Mouse (Mus musculus) midbrain, embryonic 14.5 days (tissue): ENCODE results near the gene Pcgf2. TPM values are rescaled to one million over a fixed set of nuclear protein-coding genes. Genes with fewer than 3 reads are reported as not detected.
"Not testable (repeated sequence)": the region's sequence is repeated elsewhere in the genome, so short reads cannot be mapped to it uniquely, and the experiment has no call there.

Source experiments
- ATAC-seq: fragments of 200-750 bp; cut with Nextera tagmentation; 2 replicates; pipeline ENCODE4 v1.8.0; 2017; ENCODE audit warnings: moderate number of reproducible peaks, moderate library complexity; ENCODE audit not compliant: low FRiP score, low TSS enrichment
- DNase-seq: peaks from one replicate; pipeline ENCODE4 v3.0.0-alpha.2; 2015
- H3K27ac ChIP-seq: fragments of 300-500 bp; sonication (generic); replicated peaks from 2 replicates; pipeline ENCODE4 v1.5.1; 2014; ENCODE audit warnings: mild to moderate bottlenecking, low read depth, low read length, moderate library complexity
- H3K27me3 ChIP-seq: fragments of 300-500 bp; sonication (generic); 2 replicates; pipeline ENCODE4 v1.6.1; 2014; ENCODE audit warnings: low read length, control low read depth, mixed read lengths; ENCODE audit not compliant: control insufficient read depth, insufficient read depth
- H3K36me3 ChIP-seq: fragments of 300-500 bp; sonication (generic); 2 replicates; pipeline ENCODE4 v1.6.1; 2014; ENCODE audit warnings: low read length, control low read depth; ENCODE audit not compliant: control insufficient read depth, insufficient read depth
- H3K4me1 ChIP-seq: fragments of 300-500 bp; sonication (generic); 2 replicates; pipeline ENCODE4 v1.6.1; 2014; ENCODE audit warnings: mild to moderate bottlenecking, antibody characterized with exemption, low read length, control low read depth; ENCODE audit not compliant: control insufficient read depth, insufficient read depth
- H3K4me2 ChIP-seq: fragments of 300-500 bp; sonication (generic); 2 replicates; pipeline ENCODE4 v1.6.1; 2014; ENCODE audit warnings: mild to moderate bottlenecking, low read length, moderate library complexity
- H3K4me3 ChIP-seq: fragments of 300-500 bp; sonication (generic); replicated peaks from 2 replicates; pipeline ENCODE4 v1.5.1; 2014; ENCODE audit warnings: low read depth, low read length
- H3K9ac ChIP-seq: fragments of 300-500 bp; sonication (generic); replicated peaks from 2 replicates; pipeline ENCODE4 v1.6.1; 2014; ENCODE audit warnings: mild to moderate bottlenecking, low read length, moderate library complexity
- H3K9me3 ChIP-seq: fragments of 300-500 bp; sonication (generic); 2 replicates; pipeline ENCODE4 v1.6.1; 2016; ENCODE audit warnings: low read length, control low read depth, mixed read lengths; ENCODE audit not compliant: control insufficient read depth
- WGBS: fragments of 180-500 bp; shearing (Covaris S2); extraction: QIAGEN DNeasy Blood & Tissue Kit; methylation state at CpG from one replicate; pipeline ENCODE4 v1.1.7; 2014; 5-methylcytosine and 5-hydroxymethylcytosine counted together
- polyA plus RNA-seq: library from polyadenylated mRNA; unstranded; fragments of >200 nt; fragmentation: Nextera tagmentation; extraction: Ambion mirVana; gene quantifications from 2 replicates; pipeline ENCODE4 v1.2.1, GENCODE M21; 2014

Gene Pcgf2
- polyA plus RNA-seq, 1 experiment from 2014 or later: 25.5 TPM

- no peak overlapping the region for H3K9ac ChIP-seq
Observed at GRCm38 (mm10) chr11:97658751-97659266, 41.5 kb downstream of the Pcgf2 start.

GRCm38 (mm10) chr11:97657967-97658366 is 42.3 kb downstream of the Pcgf2 start:
- H3K4me2 ChIP-seq, H3K4me3 ChIP-seq, H3K27ac ChIP-seq, ATAC-seq, H3K9ac ChIP-seq, H3K9me3 ChIP-seq, DNase-seq, H3K36me3 ChIP-seq: not testable (repeated sequence)
- Histone ChIP-seq H3K4me1 (peaks cover 26% of the 10 kb centered on the region), H3K27me3 (peaks cover 18% of the 10 kb centered on the region)
- WGBS: 85% methylated on average over 6 of the region's 6 CpGs

More at GRCm38 (mm10) chr11:97658751-97659266, 41.5 kb downstream of the Pcgf2 start:
- peaks cover 18% of the 10 kb centered on the region for H3K27me3 ChIP-seq
- ATAC-seq (no peak), DNase-seq (no peak)
- H3K9me3 ChIP-seq: no peaks in the 10 kb centered on the region
- WGBS: 73% methylated on average over 11 of the region's 11 CpGs
- no peak overlapping the region for H3K27ac ChIP-seq
- H3K4me2 ChIP-seq: 0 out of 2 replicates have a peak overlapping the region, but pooled peaks have one; percentile 76
- H3K36me3 ChIP-seq: no peaks in the 10 kb centered on the region
- no peak overlapping the region for H3K4me3 ChIP-seq
- peaks cover 26% of the 10 kb centered on the region for H3K4me1 ChIP-seq

DNA sequence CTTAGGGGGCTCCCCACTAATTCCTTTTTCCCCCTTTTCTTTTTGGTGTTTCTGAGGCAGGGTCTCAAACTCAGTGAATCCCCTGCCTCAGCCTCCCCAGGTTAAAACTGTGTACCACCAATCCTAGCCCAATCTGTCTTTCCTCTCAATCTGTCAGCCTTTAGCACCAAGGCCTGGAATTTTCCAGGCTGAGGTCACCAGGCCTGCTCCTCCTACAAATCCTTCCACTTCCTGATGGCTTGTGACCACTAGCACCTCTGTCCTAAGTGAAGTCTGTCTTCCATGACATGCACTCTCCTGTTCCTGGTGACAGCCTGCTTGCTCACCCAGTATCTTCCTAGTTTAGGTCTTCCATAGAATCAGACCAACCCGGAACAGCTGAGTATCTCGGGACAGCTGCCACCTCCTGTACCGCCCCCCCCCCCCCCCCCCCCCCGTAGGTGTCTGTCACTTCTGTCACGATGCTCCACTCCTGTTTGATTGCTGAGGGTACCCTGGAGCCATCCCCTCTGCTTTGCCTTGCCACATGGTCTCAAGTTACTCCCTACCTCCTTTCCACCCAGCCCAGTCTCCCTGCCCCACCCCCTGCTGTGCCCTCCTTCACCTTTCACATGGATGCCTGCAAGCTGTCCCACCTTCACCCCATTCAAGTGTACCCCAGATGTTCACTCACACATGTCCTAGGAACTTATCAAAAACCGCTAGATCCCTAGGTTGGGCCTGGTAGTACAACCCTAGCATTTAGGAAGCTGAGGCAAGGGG is 42.9 kb downstream of the Pcgf2 start:
- ATAC-seq: no peak
- H3K4me1 ChIP-seq: peaks cover 22% of the 10 kb centered on the region
- H3K36me3 ChIP-seq: no peaks in the 10 kb centered on the region
- H3K4me2 ChIP-seq: no peak overlapping the region
- H3K4me3 ChIP-seq: no peak overlapping the region
- peaks cover 17% of the 10 kb centered on the region for H3K27me3 ChIP-seq
- H3K9me3 ChIP-seq: no peaks in the 10 kb centered on the region
- no peak overlapping the region for H3K9ac ChIP-seq
- H3K27ac ChIP-seq: no peak overlapping the region
- 47% methylated on average over 6 of the region's 6 CpGs for WGBS
- DNase-seq: no peak

DNA sequence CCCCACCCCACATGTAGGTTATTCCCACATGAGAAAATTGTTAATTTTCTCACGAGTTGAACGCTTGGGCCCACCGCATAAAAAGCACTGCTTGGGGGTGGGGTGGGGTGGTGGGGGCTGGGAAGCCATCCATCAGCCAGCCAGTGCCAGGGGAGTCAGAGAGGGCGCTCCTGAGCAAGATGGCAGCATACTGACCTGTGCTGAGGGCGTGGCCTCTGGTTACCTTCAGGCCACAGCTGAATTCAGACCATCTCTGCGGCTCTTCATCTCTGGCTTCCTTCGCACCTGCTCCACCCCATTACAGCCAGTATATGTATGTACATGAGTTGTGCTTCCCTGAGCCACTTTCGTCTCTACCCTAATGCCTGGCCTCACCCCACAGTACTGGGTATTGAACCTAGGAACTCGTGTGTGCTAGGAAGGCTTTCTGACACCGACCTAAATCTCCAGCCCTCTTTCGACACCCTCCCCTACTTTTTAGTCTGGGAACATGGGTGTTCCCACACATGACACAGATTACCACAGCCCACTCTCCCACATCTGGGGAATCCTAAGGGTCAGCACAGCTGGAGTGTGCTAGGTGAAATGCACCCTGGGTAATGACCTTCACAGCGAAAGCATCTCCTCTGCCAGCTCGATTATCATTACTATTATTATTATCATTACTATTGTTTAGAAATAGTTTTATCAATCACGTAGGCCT is 43.9 kb downstream of the Pcgf2 start:
- no peak overlapping the region for H3K27ac ChIP-seq
- peaks cover 12% of the 10 kb centered on the region for H3K4me1 ChIP-seq
- no peak overlapping the region for H3K4me2 ChIP-seq
- H3K4me3 ChIP-seq: no peak overlapping the region
- 74% methylated on average over 14 of the region's 14 CpGs for WGBS
- no peaks in the 10 kb centered on the region for H3K36me3 ChIP-seq
- no peaks in the 10 kb centered on the region for H3K9me3 ChIP-seq
- no peak overlapping the region for H3K9ac ChIP-seq
- DNase-seq (no peak), ATAC-seq (no peak)
- H3K27me3 ChIP-seq: peaks cover 8% of the 10 kb centered on the region

- Histone ChIP-seq H3K4me2 (no peak overlapping the region), H3K27me3 (no peaks in the 10 kb centered on the region), H3K36me3 (no peaks in the 10 kb centered on the region), H3K4me1 (no peaks in the 10 kb centered on the region), H3K27ac (no peak overlapping the region), H3K4me3 (no peak overlapping the region), H3K9me3 (no peaks in the 10 kb centered on the region), H3K9ac (no peak overlapping the region)
- DNase-seq: no peak
- 90% methylated on average over 2 of the region's 2 CpGs for WGBS
- ATAC-seq: no peak
Observed at GRCm38 (mm10) chr11:97654210-97654609, 46.1 kb downstream of the Pcgf2 start.

GRCm38 (mm10) chr11:97653376-97653775 is 46.9 kb downstream of the Pcgf2 start:
- ATAC-seq, H3K9ac ChIP-seq: not testable (repeated sequence)
- 95% methylated on average over 11 of the region's 11 CpGs for WGBS

GRCm38 (mm10) chr11:97650341-97650740 is 50.0 kb downstream of the Pcgf2 start:
- no peaks in the 10 kb centered on the region for H3K36me3 ChIP-seq
- H3K4me2 ChIP-seq: no peak overlapping the region
- H3K4me1 ChIP-seq: no peaks in the 10 kb centered on the region
- no peak overlapping the region for H3K4me3 ChIP-seq
- no peaks in the 10 kb centered on the region for H3K27me3 ChIP-seq
- DNase-seq: no peak
- H3K27ac ChIP-seq: no peak overlapping the region
- H3K9ac ChIP-seq: no peak overlapping the region
- H3K9me3 ChIP-seq: no peaks in the 10 kb centered on the region
- ATAC-seq: no peak
- 60% methylated on average over 5 of the region's 5 CpGs for WGBS

More at GRCm38 (mm10) chr11:97653376-97653775, 46.9 kb downstream of the Pcgf2 start:
- H3K27me3 ChIP-seq, H3K4me2 ChIP-seq, DNase-seq, H3K9me3 ChIP-seq, H3K36me3 ChIP-seq, H3K4me3 ChIP-seq, H3K4me1 ChIP-seq, H3K27ac ChIP-seq: not testable (repeated sequence)

DNA sequence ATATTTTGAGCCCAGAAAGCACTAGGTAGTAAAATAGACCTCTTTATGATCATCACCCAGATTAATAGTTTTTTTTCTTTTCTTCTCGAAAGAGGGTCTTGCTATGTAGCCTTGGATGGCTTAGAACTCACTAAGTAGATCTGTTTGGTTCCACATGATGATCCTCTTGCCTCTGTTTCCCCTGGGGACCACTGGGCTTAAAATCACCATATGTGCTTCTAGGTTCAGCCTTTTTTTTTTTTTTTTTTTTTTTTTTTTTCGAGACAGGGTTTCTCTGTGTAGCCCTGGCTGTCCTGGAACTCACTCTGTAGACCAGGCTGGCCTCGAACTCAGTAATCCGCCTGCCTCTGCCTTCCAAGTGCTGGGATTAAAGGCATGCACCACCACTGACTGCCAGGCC is 51.8 kb downstream of the Pcgf2 start:
- ATAC-seq, H3K27ac ChIP-seq, H3K4me3 ChIP-seq, H3K36me3 ChIP-seq, H3K4me2 ChIP-seq, DNase-seq, H3K27me3 ChIP-seq, H3K9me3 ChIP-seq, H3K9ac ChIP-seq, H3K4me1 ChIP-seq: not testable (repeated sequence)
- 93% methylated on average over 3 of the region's 4 CpGs for WGBS
